Mouse (Mus musculus) kidney, adult 2 months (tissue): ENCODE data around the gene Irf7.

Experiments
- CTCF ChIP-seq: fragments of 200-500 bp; conservative IDR thresholded peaks from 2 replicates; pipeline ENCODE4 v1.5.1; 2011; ENCODE audit warnings: low read depth, mild to moderate bottlenecking, control low read depth, low read length, moderate library complexity, mixed read lengths; ENCODE audit not compliant: insufficient read depth, insufficient read length
- POLR2A ChIP-seq: fragments of 200-500 bp; IDR thresholded peaks from one replicate; pipeline ENCODE4 v1.6.1; 2011; ENCODE audit warnings: low read depth, low read length, control low read depth

DNA sequence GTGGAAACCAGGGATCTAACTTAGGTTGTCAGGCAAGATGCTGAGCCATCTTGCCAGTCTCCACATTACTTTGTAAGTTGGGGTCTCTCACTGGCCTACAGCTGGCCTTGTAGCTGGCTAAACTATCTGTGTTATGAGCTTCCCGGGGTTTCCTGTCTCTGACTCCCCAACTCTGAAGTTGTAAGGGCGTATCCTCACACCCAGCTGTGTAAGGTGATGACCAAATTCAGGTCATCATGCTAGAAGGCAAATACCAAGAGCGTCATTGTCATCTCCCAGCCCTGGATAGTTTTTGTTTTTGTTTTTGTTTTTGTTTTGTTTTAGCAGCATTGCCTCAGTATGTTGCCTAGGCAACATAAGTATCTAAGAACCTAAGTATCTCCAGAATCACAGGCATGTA, 4.3 kb upstream of the Irf7 start:
- TF ChIP-seq CTCF (no peak), POLR2A (no peak)
